Mouse (Mus musculus) gastrocnemius, adult 18-20 months (tissue): ENCODE data around the gene Hoxa4. TPM values are rescaled to one million over a fixed set of nuclear protein-coding genes. Genes with fewer than 3 reads are reported as not detected.

Experiments
- DNase-seq: peaks from one replicate; pipeline ENCODE4 v3.0.0; 2021; ENCODE audit warnings: low spot score
- total RNA-seq, 2 experiments: library from RNA; stranded (reverse); gene quantifications; 2 replicates each; pipeline ENCODE4 v1.2.3; 2021

Gene Hoxa4
- total RNA-seq, 2 experiments from 2014 or later = 2.7 to 2.9 TPM

DNA sequence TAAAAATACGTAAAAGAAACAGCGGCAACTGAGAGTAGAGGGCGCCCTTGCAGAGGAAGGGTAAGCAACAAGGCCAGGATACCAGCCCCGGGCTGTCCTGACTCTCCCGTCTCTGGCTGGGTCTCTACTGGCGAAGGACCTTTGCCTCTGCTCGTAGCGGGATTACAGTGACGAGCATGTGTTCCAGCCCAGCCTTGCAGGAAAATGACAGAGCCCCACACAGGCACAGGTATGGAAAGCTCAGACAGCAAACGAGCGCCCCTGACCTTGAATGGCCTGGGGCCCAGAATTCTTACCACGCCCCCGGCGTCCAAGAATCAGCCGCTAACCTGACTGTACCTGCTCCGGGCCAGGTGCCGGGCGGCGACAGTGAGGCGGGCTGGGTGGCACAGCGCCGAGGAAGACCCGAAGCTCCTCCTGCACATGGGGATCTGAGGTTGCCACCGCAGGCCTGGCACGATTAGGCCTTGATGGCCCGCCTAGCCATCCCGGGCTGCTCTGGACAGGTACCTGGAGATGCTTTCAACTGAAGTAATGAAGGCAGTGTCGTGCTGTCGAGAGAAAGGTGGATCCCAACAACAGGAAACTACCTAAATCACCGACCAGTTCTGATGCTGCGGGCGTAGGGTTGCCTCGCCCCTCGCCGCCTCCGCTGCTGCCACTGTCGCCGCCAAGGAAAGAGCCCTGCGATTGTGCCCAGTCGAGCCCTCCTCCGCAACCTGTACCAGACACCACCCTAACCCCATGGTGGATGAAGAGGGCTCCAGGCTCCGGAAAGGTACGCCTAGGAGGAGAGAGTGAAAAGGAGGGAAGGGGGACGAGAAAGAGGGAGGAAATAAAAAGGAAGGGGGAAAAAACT is 38.2 kb upstream of the Hoxa4 start:
- DNase-seq = no peak

DNA sequence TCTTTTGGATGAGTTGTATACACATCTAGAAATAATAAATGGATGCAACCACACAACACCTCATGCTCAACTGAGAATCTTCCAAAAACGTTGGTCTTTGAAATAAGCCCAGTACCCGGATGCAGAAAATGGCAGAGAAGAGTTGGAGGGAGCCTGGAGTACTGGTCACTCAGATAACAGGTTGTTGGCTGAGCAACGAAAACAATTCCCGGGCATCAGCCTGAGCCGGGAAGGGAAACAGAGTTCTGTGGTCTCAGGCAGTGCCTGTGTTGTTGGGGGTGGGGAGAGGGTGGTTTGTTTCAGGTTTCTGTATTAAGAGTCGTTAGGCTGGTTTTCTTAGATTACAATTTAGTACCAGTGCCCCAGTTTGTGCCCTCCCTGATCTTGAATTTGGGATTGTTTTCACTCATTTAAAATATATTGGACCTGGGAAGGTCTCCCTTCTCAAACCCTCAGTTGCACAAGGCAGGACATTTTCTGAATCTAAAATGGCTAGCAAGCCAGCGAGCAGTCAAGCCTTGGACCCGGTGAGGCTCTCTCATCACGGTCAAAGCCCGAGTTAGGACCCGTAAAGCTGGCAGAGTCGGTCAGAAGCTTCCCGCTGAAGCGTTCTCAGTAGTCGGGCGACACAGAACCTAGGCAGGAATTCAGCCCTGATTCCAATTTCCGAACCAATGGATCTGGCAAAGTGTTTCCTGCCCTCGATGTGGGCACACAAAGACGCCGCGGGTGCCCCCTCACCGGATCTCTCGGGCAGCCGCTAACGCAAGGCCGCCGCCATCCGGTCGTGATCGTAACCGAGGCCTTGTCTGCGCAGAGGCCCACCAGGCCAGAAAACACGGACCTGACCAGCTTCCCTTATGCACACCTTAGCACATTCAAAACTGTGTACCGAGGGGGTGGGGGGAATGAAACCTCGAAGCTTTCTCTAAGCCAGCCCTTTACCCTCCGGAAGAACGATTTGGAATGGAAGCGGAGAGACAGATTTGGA is 37.2 kb upstream of the Hoxa4 start:
- no peak for DNase-seq

DNA sequence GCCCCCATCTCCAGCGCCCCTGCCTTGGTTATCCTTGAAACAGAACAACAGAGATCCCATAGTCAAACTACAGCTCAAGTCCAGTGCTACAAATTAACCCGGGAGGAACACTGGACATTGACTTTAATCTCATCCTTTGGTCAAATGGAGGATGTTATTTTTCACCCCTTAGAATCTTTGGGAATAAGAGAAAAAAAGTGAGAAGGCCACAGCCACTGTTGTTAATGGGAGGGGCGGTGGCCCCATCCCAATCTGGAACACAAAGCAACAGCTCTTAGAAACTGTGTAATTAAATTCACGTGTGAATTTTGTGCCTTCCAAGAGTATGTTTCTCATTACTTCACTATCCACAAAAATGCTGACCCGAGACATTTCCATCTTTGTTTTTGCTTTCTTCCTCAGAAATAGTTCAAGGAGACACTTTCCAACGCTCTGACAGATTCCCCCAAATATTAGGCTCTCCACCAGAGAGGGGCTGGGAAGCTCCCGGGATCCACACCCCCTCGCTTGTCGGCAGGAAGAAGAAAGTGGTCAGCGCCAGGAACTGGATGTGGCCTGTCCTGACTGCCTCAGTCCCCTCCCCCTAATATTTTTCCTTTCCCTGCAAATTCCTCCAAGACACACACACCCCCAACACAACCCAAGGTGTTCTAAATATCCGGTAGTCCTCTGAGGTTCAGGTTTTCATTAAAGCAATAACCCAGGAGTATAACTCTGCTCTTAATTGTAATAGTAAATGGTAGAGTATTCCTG is 36.1 kb upstream of the Hoxa4 start:
- no peak for DNase-seq

GRCm38 (mm10) chr6:52226569-52227257 is 35.2 kb upstream of the Hoxa4 start:
- DNase-seq = no peak

- DNase-seq = peak; percentile 86
Observed at GRCm38 (mm10) chr6:52225612-52226568, 34.3 kb upstream of the Hoxa4 start.

DNA sequence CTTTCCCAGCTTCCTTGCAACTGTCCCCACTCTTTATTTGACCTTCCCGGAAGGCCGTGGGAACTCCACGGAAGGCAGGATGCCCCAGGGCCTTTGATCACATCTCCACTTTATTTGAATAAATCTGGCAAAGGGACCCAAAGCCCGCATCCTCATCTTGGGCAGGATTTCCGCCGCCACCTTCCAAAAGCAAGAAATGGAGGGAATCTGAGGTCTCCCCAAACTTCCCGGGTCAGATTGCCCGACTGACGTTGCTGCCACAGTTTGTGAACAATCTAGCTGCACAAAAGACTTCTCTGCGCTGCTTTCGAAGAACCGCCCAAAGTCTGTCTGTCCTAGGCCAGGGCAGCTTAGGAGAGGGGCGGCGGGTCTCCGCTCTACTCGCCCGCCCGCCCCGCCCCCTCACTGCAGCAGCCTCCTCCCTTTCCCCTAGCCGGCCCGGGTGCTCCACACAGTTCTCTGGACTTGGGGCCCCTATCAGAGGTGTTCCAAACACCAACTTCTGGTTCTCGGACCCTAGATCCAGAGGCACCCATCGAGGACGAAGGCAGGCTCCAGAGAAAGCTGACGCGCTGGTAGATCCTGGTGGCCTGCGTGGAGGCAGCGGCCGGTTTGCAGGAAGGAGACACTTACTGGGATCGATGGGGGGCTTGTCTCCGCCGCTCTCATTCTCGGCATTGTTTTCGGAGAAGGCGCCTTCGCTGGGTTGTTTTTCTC is 33.5 kb upstream of the Hoxa4 start:
- no peak for DNase-seq

- no peak for DNase-seq
Observed at GRCm38 (mm10) chr6:52223939-52224760, 32.6 kb upstream of the Hoxa4 start.

GRCm38 (mm10) chr6:52222729-52223128 is 31.2 kb upstream of the Hoxa4 start:
- no peak for DNase-seq

- DNase-seq = no peak
Observed at GRCm38 (mm10) chr6:52221993-52222685, 30.6 kb upstream of the Hoxa4 start.

- peak; percentile 94 for DNase-seq
Observed at GRCm38 (mm10) chr6:52221337-52221992, 29.9 kb upstream of the Hoxa4 start, which contains the start of gene Hoxa7. Hoxa7 (minus strand) TSS chr6:52221854.

DNA sequence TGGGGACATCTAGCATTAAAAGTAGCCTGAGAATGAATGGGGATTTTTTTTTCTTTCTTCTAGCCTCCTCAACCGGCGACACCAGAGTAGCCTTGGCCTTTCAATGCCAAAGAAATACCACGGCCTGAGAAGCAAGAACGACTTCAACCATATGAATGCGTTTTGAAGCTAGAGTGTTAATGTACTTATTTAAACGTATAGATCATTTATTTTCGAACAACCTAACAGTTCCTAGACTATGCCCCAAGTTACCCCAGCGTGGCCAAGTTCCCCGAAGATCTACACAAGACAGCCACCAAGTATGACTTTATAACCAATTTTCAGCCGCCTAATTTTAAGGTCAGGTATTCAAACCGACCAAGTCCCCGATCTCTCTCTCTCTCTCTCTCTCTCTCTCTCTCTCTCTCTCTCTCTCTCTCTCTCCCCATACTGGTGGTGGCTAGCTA is 29.3 kb upstream of the Hoxa4 start:
- no peak for DNase-seq

- no peak for DNase-seq
Observed at GRCm38 (mm10) chr6:52220003-52220864, 28.7 kb upstream of the Hoxa4 start.

DNA sequence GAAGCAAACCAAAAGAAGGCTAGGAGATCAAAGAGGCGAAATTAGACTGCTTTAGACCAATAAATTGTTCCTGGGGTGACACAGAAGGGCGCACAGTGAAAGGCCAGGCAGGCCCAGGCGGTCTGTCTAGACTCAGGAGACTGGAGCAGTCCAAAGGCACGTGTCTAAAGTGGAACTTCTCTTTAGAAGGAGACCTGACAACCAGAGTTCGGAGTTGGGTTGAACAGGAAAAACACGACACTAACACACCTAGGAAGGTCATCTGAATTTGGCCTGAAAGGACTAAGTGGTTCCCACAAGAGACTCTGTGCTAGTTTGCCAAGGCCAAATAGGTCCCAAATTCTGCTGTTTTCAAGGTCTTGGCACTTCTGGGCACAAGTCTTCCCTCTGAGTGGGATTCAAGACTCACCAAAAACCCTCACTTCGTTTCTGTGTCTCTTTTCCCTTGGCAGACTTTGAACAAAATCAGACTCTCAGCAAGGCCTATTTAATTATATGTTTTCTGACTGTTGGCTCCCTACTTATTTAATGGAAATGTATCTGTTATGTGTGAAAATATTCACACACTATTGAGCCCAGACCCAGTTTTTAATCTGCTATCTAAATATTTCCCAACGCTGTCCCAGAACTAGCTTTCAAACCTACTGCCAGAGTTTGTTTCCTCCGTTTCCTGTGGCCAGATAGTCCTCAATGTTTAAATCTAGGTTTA is 27.8 kb upstream of the Hoxa4 start:
- no peak for DNase-seq

- DNase-seq = no peak
Observed at GRCm38 (mm10) chr6:52218643-52219215, 27.2 kb upstream of the Hoxa4 start.
